Comparison of ENCODE assay signal across 9 mouse cellular contexts in the genomic region with DNA sequence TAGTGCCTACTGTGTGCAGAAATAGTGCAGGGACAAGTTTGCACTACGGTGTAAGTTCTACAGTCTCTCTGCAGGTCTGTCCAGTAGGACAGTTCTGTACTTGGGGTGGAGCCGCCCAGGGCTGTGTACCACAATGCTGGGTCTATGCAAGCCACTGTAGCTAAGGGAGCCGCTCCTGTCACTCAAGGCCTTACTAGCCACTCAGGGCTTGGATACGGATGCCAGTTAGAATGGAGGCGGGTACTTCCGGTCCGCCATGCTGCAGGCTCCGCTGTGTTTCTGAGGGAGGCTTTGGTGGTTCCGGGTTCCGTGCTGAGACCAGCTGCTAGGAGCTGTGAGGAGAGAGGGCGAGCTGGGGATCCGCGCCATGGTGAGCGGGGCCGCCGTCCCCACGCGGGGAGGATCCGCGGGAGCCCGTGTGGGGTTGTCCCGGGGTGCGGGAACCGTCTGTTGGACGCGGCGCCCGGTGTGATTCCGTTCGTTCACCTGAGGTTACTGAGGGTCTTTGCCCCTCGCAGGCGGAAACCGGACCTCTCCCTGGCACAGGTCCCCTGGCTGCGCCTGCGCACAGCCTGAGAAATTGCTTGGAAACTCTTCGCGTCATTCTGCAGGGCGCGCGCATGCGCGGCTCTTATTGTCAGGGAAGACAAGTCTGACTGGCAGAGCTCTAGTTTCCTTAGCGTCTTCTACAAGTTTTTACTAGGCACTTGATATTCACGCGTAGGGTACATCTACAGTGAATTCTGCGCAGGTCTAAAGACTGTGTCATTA. TPM values are rescaled to one million over a fixed set of nuclear protein-coding genes. Genes with fewer than 3 reads are reported as not detected.
A peak's percentile ranks its signal among the peaks of the same experiment; 100 is the strongest.
DNase-seq lines count a peak whose midpoint lies in the region; ATAC-seq lines count a peak whose summit lies in the region.
"Not testable (repeated sequence)": the region's sequence is repeated elsewhere in the genome, so short reads cannot be mapped to it uniquely, and the experiment has no call there.
"Had no signal": no experiment of that assay in that cellular context is flagged by ENCODE, and none has a peak within 500 bp of the region (broad histone marks: within the 10 kb centered on the region; RNA-seq: fewer than 3 reads in every experiment).

A gene (plus strand): TSS at position 295 of the 771 bp plus-strand sequence.

- not testable (repeated sequence) for H3K4me3 ChIP-seq in forebrain, embryonic 11.5 days (ENCODE audit: low read depth, low read length); heart, embryonic 14.5 days (ENCODE audit: control insufficient read depth in 1 of 2, insufficient read depth in 1 of 2, low read depth in 1 of 2, low read length in 2 of 2); liver, embryonic 16.5 days (ENCODE audit: low read depth, low read length); midbrain, embryonic 14.5 days (replicated peaks; ENCODE audit: low read depth, low read length); stomach, embryonic 15.5 days (replicated peaks)

- not testable (repeated sequence) for H3K27me3 ChIP-seq in forebrain, embryonic 11.5 days (ENCODE audit: control insufficient read depth, insufficient read depth, low read length); heart, embryonic 14.5 days (ENCODE audit: control insufficient read depth, insufficient read depth, low read length); liver, embryonic 16.5 days (ENCODE audit: control insufficient read depth, insufficient read depth, low read depth, low read length); midbrain, embryonic 14.5 days (ENCODE audit: control insufficient read depth, insufficient read depth, low read length); stomach, embryonic 15.5 days (replicated peaks)

- ATAC-seq in activated CD4-positive, CD25-positive, alpha-beta regulatory T cell, adult 4 months, result peak; percentile 97
- ATAC-seq in forebrain, embryonic 11.5 days (replicated peaks; ENCODE audit: low FRiP score), result peak; percentile 100
- peak; percentile 96 for ATAC-seq in heart, embryonic 14.5 days (ENCODE audit: insufficient number of reproducible peaks, insufficient read depth, low FRiP score, low read depth)
- ATAC-seq in inflammation-experienced regulatory T-cells, adult 6 months, result peak; percentile 97
- ATAC-seq in liver, embryonic 16.5 days (ENCODE audit: low read depth), result peak; percentile 99
- ATAC-seq in midbrain, embryonic 14.5 days (ENCODE audit: low FRiP score, low TSS enrichment), result peak; percentile 100
- ATAC-seq in stomach, embryonic 15.5 days (ENCODE audit: insufficient read depth, low FRiP score, low read depth), result peak; percentile 100

- not testable (repeated sequence) for H3K9me3 ChIP-seq in forebrain, embryonic 11.5 days (ENCODE audit: control insufficient read depth, low read length); heart, embryonic 14.5 days (ENCODE audit: control insufficient read depth, low read length); liver, embryonic 16.5 days (replicated peaks; ENCODE audit: control insufficient read depth, low read length); midbrain, embryonic 14.5 days (ENCODE audit: control insufficient read depth, low read length); stomach, embryonic 15.5 days

- intact Hi-C loops in left cerebral cortex, postnatal 14 days (cut with DNase I), result not testable (repeated sequence)

- no CpG with 5 or more reads among the region's 46 CpGs for WGBS in forebrain, embryonic 11.5 days
- WGBS in heart, embryonic 14.5 days, result no CpG with 5 or more reads among the region's 46 CpGs
- no CpG with 5 or more reads among the region's 46 CpGs for WGBS in liver, embryonic 16.5 days (ENCODE audit: insufficient replicate concordance)
- WGBS in midbrain, embryonic 14.5 days, result no CpG with 5 or more reads among the region's 46 CpGs
- no CpG with 5 or more reads among the region's 46 CpGs for WGBS in stomach, embryonic 15.5 days

- DNase-seq in forebrain, embryonic 11.5 days (ENCODE audit: low spot score); left cerebral cortex, postnatal 14 days (ENCODE audit: low spot score in 2 of 2); midbrain, embryonic 14.5 days: not testable (repeated sequence)

- H3K27ac ChIP-seq in forebrain, embryonic 11.5 days (ENCODE audit: low read depth, low read length); heart, embryonic 14.5 days (replicated peaks in 1 of 2; ENCODE audit: control insufficient read depth in 1 of 2, insufficient read depth in 1 of 2, low read depth in 2 of 2, low read length in 2 of 2); liver, embryonic 16.5 days (ENCODE audit: low read length); midbrain, embryonic 14.5 days (replicated peaks; ENCODE audit: low read depth, low read length); stomach, embryonic 15.5 days: not testable (repeated sequence)

- H3K36me3 ChIP-seq in forebrain, embryonic 11.5 days (ENCODE audit: control insufficient read depth, insufficient read depth, low read length); heart, embryonic 14.5 days (ENCODE audit: control insufficient read depth, insufficient read depth, low read length); liver, embryonic 16.5 days (ENCODE audit: control insufficient read depth, insufficient read depth); midbrain, embryonic 14.5 days (ENCODE audit: control insufficient read depth, insufficient read depth, low read length); stomach, embryonic 15.5 days: not testable (repeated sequence)

- not testable (repeated sequence) for H3K9ac ChIP-seq in forebrain, embryonic 11.5 days (ENCODE audit: low read length); heart, embryonic 14.5 days (ENCODE audit: low read length); liver, embryonic 16.5 days (ENCODE audit: low read depth, low read length); midbrain, embryonic 14.5 days (replicated peaks; ENCODE audit: low read length); stomach, embryonic 15.5 days

- H3K4me1 ChIP-seq in forebrain, embryonic 11.5 days (replicated peaks; ENCODE audit: control insufficient read depth, insufficient read depth, low read length); heart, embryonic 14.5 days (ENCODE audit: control insufficient read depth in 2 of 2, insufficient read depth in 2 of 2, low read length in 2 of 2); liver, embryonic 16.5 days (ENCODE audit: control insufficient read depth, low read depth, low read length); midbrain, embryonic 14.5 days (ENCODE audit: control insufficient read depth, insufficient read depth, low read length); stomach, embryonic 15.5 days: not testable (repeated sequence)

- H3K4me2 ChIP-seq in forebrain, embryonic 11.5 days (ENCODE audit: low read depth, low read length, severe bottlenecking); heart, embryonic 14.5 days (ENCODE audit: low read length); liver, embryonic 16.5 days (ENCODE audit: low read depth, low read length); midbrain, embryonic 14.5 days (ENCODE audit: low read length); stomach, embryonic 15.5 days: not testable (repeated sequence)

RNA-seq across cellular contexts. Expression of the gene that starts here (rescaled TPM):
- 10 to 100 TPM; 15.0 to 21.5 TPM for polyA plus RNA-seq in activated CD4-positive, CD25-positive, alpha-beta regulatory T cell, adult 4 months (2017; shearing (Covaris generic))
- polyA plus RNA-seq in forebrain, embryonic 11.5 days (2014; fragmentation: Nextera tagmentation; extraction: Ambion mirVana), result 18.0 and 22.7 TPM in 2 replicates
- polyA plus RNA-seq in heart, embryonic 14.5 days (2014; fragmentation: Nextera tagmentation; extraction: Ambion mirVana), result 12.4 and 12.7 TPM in 2 replicates
- 10 to 100 TPM; 17.8 to 23.8 (median 18.4) TPM for polyA plus RNA-seq in inflammation-experienced regulatory T-cells, adult 6 months (2017; shearing (Covaris generic))
- total RNA-seq in left cerebral cortex, postnatal 14 days (2021), result 10 to 100 TPM; 10.1 to 11.3 TPM
- polyA plus RNA-seq in liver, embryonic 16.5 days (2015; fragmentation: Nextera tagmentation; extraction: Ambion mirVana), result 3.5 and 4.4 TPM in 2 replicates
- 18.6 and 22.2 TPM in 2 replicates for polyA plus RNA-seq in midbrain, embryonic 14.5 days (2014; fragmentation: Nextera tagmentation; extraction: Ambion mirVana)
- polyA plus RNA-seq in stomach, embryonic 15.5 days (2015; fragmentation: Nextera tagmentation; extraction: Ambion mirVana), result 11.8 and 13.6 TPM in 2 replicates
- polyA plus RNA-seq: adrenal gland, adult 2 months had no signal
